Mouse (Mus musculus) stomach, embryonic 16.5 days (tissue): ENCODE measurements at regions not wholly inside any gene's neighbourhood (a gene's known extent, or its start where the extent isn't known, plus 50 kb on each side); places are given as distances from the start of the nearest gene placed in this dataset.

ENCODE experiments used
- ATAC-seq: fragments of 200-750 bp; cut with Nextera tagmentation; 2 replicates; pipeline ENCODE4 v1.8.0; 2017; ENCODE audit warnings: moderate number of reproducible peaks, moderate TSS enrichment; ENCODE audit not compliant: insufficient read depth, low FRiP score
- H3K27ac ChIP-seq: fragments of 300-500 bp; sonication (generic); 2 replicates; pipeline ENCODE4 v1.5.1; 2014; ENCODE audit warnings: low read length
- H3K27me3 ChIP-seq: fragments of 300-500 bp; sonication (generic); 2 replicates; pipeline ENCODE4 v1.6.1; 2014; ENCODE audit warnings: low read length, control low read depth, mixed read lengths; ENCODE audit not compliant: control insufficient read depth, insufficient read depth
- H3K36me3 ChIP-seq: fragments of 300-500 bp; sonication (generic); 2 replicates; pipeline ENCODE4 v1.6.1; 2014; ENCODE audit warnings: low read length; ENCODE audit not compliant: control insufficient read depth, insufficient read depth
- H3K4me1 ChIP-seq: fragments of 300-500 bp; sonication (generic); 2 replicates; pipeline ENCODE4 v1.6.1; 2014; ENCODE audit warnings: low read length, control low read depth, mixed read lengths; ENCODE audit not compliant: control insufficient read depth, insufficient read depth
- H3K4me2 ChIP-seq: fragments of 300-500 bp; sonication (generic); 2 replicates; pipeline ENCODE4 v1.6.1; 2014; ENCODE audit warnings: low read depth, low read length, mixed read lengths
- H3K4me3 ChIP-seq: fragments of 300-500 bp; sonication (generic); replicated peaks from 2 replicates; pipeline ENCODE4 v1.5.1; 2014; ENCODE audit warnings: mild to moderate bottlenecking, low read length
- H3K9ac ChIP-seq: fragments of 300-500 bp; sonication (generic); 2 replicates; pipeline ENCODE4 v1.6.1; 2014; ENCODE audit warnings: low read length
- H3K9me3 ChIP-seq: fragments of 300-500 bp; sonication (generic); replicated peaks from 2 replicates; pipeline ENCODE4 v1.6.1; 2016; ENCODE audit warnings: low read length, control low read depth; ENCODE audit not compliant: control insufficient read depth
- WGBS: fragments of 180-500 bp; shearing (Covaris S2); extraction: QIAGEN DNeasy Blood & Tissue Kit; methylation state at CpG from one replicate; pipeline ENCODE4 v1.1.7; 2014; 5-methylcytosine and 5-hydroxymethylcytosine counted together

DNA sequence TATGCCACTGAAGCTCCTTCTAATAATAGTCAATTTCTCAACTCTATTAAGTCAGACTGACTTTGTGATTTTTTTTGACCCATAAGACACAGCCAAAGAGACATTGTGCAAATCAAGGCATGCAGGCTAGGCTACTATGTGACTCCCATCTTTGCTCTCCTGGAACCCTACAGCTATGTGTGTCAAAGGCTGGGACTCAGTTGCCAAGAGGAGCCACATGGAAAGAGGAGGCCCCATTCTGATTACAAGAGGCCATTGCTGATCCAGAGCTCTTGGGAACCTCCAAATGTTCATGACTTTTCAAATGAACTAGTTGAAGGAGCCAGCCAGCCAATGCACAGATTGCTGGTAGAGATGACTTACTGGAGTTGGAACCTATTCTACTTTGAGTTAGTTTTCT is 228.0 kb upstream of the Gm5148 start:
- no peak overlapping the region for H3K27ac ChIP-seq

GRCm38 (mm10) chr3:37943661-37944060 is 219.4 kb upstream of the Gm5148 start:
- Histone ChIP-seq H3K36me3 (no peaks in the 10 kb centered on the region), H3K9me3 (no peaks in the 10 kb centered on the region), H3K4me2 (no peak overlapping the region), H3K4me3 (no peak overlapping the region), H3K4me1 (peaks cover 5% of the 10 kb centered on the region; the same call in 1 of the 2 replicates), H3K27ac (no peak overlapping the region), H3K9ac (no peak overlapping the region), H3K27me3 (no peaks in the 10 kb centered on the region)
- no peak for ATAC-seq

More for the DNA sequence above, 228.0 kb upstream of the Gm5148 start:
- ATAC-seq: no peak
- Histone ChIP-seq H3K4me1 (no peaks in the 10 kb centered on the region), H3K9me3 (0 out of 2 replicates have a peak, but pooled peaks cover 4% of the 10 kb centered on the region), H3K36me3 (no peaks in the 10 kb centered on the region), H3K27me3 (no peaks in the 10 kb centered on the region), H3K4me3 (no peak overlapping the region), H3K4me2 (no peak overlapping the region), H3K9ac (no peak overlapping the region)

GRCm38 (mm10) chr3:37940016-37940415 is 215.7 kb upstream of the Gm5148 start:
- no peak overlapping the region for H3K27ac ChIP-seq
- no peaks in the 10 kb centered on the region for H3K27me3 ChIP-seq
- ATAC-seq: no peak
- H3K4me3 ChIP-seq: no peak overlapping the region
- peaks cover 30% of the 10 kb centered on the region for H3K4me1 ChIP-seq
- H3K9ac ChIP-seq: no peak overlapping the region
- H3K36me3 ChIP-seq: no peaks in the 10 kb centered on the region
- H3K9me3 ChIP-seq: no peaks in the 10 kb centered on the region
- H3K4me2 ChIP-seq: no peak overlapping the region
- WGBS: 75% methylated on average over 3 of the region's 3 CpGs

GRCm38 (mm10) chr3:37938870-37939269 is 214.6 kb upstream of the Gm5148 start:
- H3K4me2 ChIP-seq: no peak overlapping the region
- H3K27me3 ChIP-seq: no peaks in the 10 kb centered on the region
- no peak overlapping the region; the same call in 1 of the 2 replicates for H3K27ac ChIP-seq
- H3K4me3 ChIP-seq: no peak overlapping the region
- 90% methylated on average over 11 of the region's 11 CpGs for WGBS
- no peak overlapping the region for H3K9ac ChIP-seq
- no peaks in the 10 kb centered on the region for H3K36me3 ChIP-seq
- H3K9me3 ChIP-seq: no peaks in the 10 kb centered on the region
- ATAC-seq: no peak
- peaks cover 30% of the 10 kb centered on the region for H3K4me1 ChIP-seq

DNA sequence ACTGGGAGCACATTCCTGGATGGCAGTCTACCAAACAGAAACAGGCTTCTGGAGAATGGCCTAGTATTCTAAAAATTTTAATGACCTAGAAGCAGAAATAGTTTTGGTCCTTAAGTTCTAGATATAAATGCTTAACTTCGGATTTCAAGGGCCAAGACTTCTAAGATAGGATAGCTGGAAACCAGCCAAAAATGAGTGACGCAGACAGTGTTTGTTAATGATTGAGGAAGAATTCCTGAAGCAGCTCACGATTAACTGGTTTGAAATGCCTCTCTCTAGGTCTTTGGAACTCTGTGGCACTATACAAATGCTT is 213.9 kb upstream of the Gm5148 start:
- peak overlapping the region; percentile 26; the same call in 1 of the 2 replicates for H3K27ac ChIP-seq
- H3K9me3 ChIP-seq: no peaks in the 10 kb centered on the region
- no peak overlapping the region for H3K9ac ChIP-seq
- WGBS: 8% methylated on average over 3 of the region's 3 CpGs
- no peak overlapping the region for H3K4me2 ChIP-seq
- H3K4me1 ChIP-seq: peaks cover 30% of the 10 kb centered on the region
- no peak overlapping the region for H3K4me3 ChIP-seq
- peak; percentile 61 for ATAC-seq
- H3K27me3 ChIP-seq: no peaks in the 10 kb centered on the region
- H3K36me3 ChIP-seq: no peaks in the 10 kb centered on the region

DNA sequence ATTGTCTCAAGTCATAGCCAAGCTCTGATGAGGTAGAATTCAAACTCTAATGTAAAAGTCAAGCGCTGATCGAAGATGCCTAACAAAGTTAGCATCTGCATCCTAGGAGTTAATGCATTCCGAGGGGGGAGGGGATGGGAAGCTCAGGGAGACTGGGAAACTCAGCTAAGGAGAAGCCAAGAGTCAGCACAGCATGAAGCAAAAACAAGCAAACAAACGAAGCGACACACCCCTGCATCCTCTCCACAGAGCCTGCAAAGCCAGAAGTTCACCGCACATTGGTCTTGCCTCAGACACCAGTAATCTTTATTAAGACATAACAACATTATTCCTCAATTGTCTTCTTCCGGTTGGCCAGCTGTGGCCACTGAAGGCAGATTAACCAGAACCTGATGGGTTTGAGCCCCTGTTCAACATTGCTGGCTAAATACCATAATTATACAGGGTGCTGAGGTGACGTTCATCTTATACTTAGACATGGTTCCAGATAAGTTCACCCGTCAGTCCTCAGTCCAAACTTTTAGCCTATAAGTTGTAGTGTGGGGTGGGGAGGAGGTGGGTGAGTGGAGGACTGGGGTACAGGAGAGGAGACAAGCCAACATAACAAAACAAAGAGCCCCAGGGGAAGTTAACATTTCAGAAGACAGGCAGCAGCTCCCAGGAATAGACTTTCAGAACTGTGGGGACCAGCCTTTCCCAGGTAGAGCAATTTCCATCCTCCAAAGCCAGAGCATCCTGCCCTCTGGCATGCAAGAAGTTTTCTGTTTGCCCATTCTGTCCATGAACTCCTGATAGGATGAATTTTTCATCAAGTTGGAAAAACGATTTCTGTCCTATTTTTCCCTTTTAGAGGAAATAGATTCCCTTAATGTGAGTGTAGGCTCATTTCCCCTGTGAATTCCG is 213.3 kb upstream of the Gm5148 start:
- peak overlapping the region; percentile 14; the same call in 1 of the 2 replicates for H3K27ac ChIP-seq
- no peaks in the 10 kb centered on the region for H3K9me3 ChIP-seq
- peaks cover 30% of the 10 kb centered on the region for H3K4me1 ChIP-seq
- no peak overlapping the region for H3K4me2 ChIP-seq
- H3K27me3 ChIP-seq: no peaks in the 10 kb centered on the region
- ATAC-seq: 0 out of 2 replicates have a peak, but pooled peaks have one; percentile 28
- H3K4me3 ChIP-seq: no peak overlapping the region
- no peak overlapping the region for H3K9ac ChIP-seq
- no peaks in the 10 kb centered on the region for H3K36me3 ChIP-seq
- 45% methylated on average over 11 of the region's 11 CpGs for WGBS

DNA sequence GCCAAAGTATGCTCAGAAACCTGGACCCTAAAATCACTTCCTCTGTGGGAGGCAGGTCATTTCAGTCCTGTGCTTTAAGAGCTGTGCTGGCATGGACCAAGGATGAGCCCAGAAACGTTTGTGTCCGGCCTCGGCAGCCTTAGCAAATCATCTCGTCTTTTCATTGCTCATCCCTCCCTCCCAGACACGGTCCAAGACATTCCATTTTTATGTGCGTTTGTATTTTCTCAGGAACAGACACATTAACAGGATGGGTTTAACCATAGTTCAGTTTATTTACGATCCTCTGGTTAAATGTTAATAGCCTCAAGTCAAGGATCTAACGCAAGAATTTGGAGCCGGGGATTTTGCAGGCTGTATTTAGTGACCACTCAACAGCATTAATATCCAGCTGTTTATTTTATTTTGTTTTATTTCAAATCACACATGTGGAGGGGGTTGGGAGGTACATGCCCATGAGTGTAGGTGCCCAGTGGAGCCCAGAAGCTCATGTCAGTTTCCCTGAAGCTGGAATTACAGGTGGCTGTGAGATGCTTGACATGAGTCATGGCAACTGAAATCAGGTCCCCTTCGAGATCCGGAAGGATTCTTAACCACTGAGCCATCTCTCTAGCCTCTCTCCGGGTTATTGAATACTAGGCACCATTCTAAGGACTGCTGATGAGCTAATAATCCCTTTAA is 212.1 kb upstream of the Gm5148 start:
- 50% methylated on average over 12 of the region's 12 CpGs for WGBS
- Histone ChIP-seq H3K36me3 (no peaks in the 10 kb centered on the region), H3K9me3 (no peaks in the 10 kb centered on the region), H3K9ac (no peak overlapping the region), H3K27ac (peak overlapping the region; percentile 81), H3K4me2 (peak overlapping the region; percentile 36; the same call in 1 of the 2 replicates), H3K27me3 (no peaks in the 10 kb centered on the region), H3K4me1 (peaks cover 30% of the 10 kb centered on the region), H3K4me3 (no peak overlapping the region)
- no peak for ATAC-seq

GRCm38 (mm10) chr3:37934905-37935708 is 210.8 kb upstream of the Gm5148 start:
- Histone ChIP-seq H3K27me3 (no peaks in the 10 kb centered on the region), H3K4me2 (no peak overlapping the region), H3K36me3 (no peaks in the 10 kb centered on the region), H3K9me3 (no peaks in the 10 kb centered on the region), H3K4me3 (no peak overlapping the region), H3K4me1 (peaks cover 30% of the 10 kb centered on the region), H3K27ac (peak overlapping the region; percentile 82), H3K9ac (no peak overlapping the region)
- 19% methylated on average over 10 of the region's 10 CpGs for WGBS
- 0 out of 2 replicates have a peak, but pooled peaks have one; percentile 34 for ATAC-seq
